Mouse (Mus musculus) lung, embryonic 16.5 days (tissue): ENCODE data around the gene Enah. TPM values are rescaled to one million over a fixed set of nuclear protein-coding genes. Genes with fewer than 3 reads are reported as not detected.
A peak's percentile ranks its signal among the peaks of the same experiment; 100 is the strongest.

Source experiments
- ATAC-seq: fragments of 200-750 bp; cut with Nextera tagmentation; 2 replicates; pipeline ENCODE4 v1.8.0; 2017; ENCODE audit warnings: low read depth, mild to moderate bottlenecking, moderate library complexity
- H3K27ac ChIP-seq: fragments of 300-500 bp; sonication (generic); 2 replicates; pipeline ENCODE4 v1.5.1; 2014; ENCODE audit warnings: mild to moderate bottlenecking, control low read depth, low read length
- H3K27me3 ChIP-seq: fragments of 300-500 bp; sonication (generic); 2 replicates; pipeline ENCODE4 v1.6.1; 2014; ENCODE audit warnings: low read depth, low read length, mixed read lengths; ENCODE audit not compliant: control insufficient read depth, insufficient read depth
- H3K36me3 ChIP-seq: fragments of 300-500 bp; sonication (generic); 2 replicates; pipeline ENCODE4 v1.6.1; 2014; ENCODE audit warnings: low read length; ENCODE audit not compliant: control insufficient read depth, insufficient read depth
- H3K4me1 ChIP-seq: fragments of 300-500 bp; sonication (generic); replicated peaks from 2 replicates; pipeline ENCODE4 v1.6.1; 2014; ENCODE audit warnings: low read length, mixed read lengths; ENCODE audit not compliant: control insufficient read depth, insufficient read depth
- H3K4me2 ChIP-seq: fragments of 300-500 bp; sonication (generic); 2 replicates; pipeline ENCODE4 v1.6.1; 2014; ENCODE audit warnings: low read depth, low read length, control low read depth
- H3K4me3 ChIP-seq: fragments of 300-500 bp; sonication (generic); 2 replicates; pipeline ENCODE4 v1.5.1; 2014; ENCODE audit warnings: mild to moderate bottlenecking, low read length, control low read depth
- H3K9ac ChIP-seq: fragments of 300-500 bp; sonication (generic); 2 replicates; pipeline ENCODE4 v1.6.1; 2014; ENCODE audit warnings: low read length, control low read depth
- H3K9me3 ChIP-seq: fragments of 300-500 bp; sonication (generic); 2 replicates; pipeline ENCODE4 v1.6.1; 2016; ENCODE audit warnings: low read length; ENCODE audit not compliant: control insufficient read depth
- WGBS: fragments of 180-500 bp; shearing (Covaris S2); extraction: QIAGEN DNeasy Blood & Tissue Kit; methylation state at CpG from one replicate; pipeline ENCODE4 v1.1.7; 2014; 5-methylcytosine and 5-hydroxymethylcytosine counted together
- polyA plus RNA-seq: library from polyadenylated mRNA; unstranded; fragments of >200 nt; fragmentation: Nextera tagmentation; extraction: Ambion mirVana; gene quantifications from 2 replicates; pipeline ENCODE4 v1.2.1, GENCODE M21; 2015

The Enah gene
- polyA plus RNA-seq, 1 experiment from 2014 or later, result 10.3 TPM

DNA sequence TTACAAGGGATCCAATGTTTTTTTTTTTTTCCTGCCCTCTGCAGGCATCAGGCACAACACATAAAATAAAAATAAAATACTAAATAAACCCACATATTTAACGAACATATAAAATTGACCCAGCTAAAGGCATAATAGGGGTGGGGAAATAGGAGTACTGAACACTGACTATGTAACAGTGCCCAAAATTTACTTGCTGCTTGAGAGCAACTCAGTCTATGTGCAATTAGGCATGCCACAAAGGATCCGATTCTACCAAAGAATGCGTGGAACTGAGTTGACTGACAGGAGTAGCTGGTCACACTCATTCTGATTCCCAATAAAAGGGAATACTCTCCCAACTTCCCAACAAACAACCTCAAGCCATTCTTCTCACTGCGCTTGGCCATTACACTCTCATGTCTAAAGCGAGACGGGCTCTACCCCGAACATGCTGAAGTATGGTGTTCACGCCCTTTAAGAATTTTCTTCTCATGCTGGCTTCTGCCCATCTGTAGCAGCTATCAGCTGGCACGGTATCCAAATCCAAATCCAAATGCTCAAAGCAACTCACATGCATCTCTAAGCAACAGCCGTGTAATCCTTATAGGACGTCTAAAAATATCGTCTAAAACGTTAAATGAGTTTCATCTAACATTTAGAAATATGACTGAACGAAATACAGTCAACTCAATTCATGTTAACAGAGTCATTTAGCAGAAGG is 39.6 kb downstream of the Enah start:
- no peak overlapping the region for H3K9ac ChIP-seq
- no peaks in the 10 kb centered on the region for H3K36me3 ChIP-seq
- H3K27me3 ChIP-seq, result no peaks in the 10 kb centered on the region
- H3K9me3 ChIP-seq, result no peaks in the 10 kb centered on the region
- H3K4me3 ChIP-seq, result no peak overlapping the region
- peaks cover 3% of the 10 kb centered on the region; the same call in 1 of the 2 replicates for H3K4me1 ChIP-seq
- H3K4me2 ChIP-seq, result no peak overlapping the region
- no peak overlapping the region for H3K27ac ChIP-seq
- no peak for ATAC-seq
- 88% methylated on average over 14 of the region's 14 CpGs for WGBS

DNA sequence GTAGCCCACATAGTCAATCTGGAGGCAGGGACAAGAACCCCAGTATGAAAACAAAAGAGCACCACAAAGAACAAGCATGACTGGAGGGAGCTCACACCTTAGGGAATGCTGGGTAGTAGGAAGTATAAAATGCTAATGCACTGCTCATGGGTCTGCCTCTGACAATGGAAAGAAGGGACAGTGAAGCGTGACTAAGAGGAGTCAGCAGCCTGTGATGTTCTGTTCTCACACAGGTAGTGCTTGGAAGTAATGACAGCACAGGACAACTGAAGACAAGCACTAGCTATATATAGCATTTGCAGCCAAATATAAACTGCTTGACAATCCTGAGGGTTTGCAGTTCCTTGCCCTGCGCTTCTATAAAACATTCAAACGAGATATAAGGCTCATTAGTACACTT is 44.3 kb downstream of the Enah start:
- H3K9me3 ChIP-seq, result no peaks in the 10 kb centered on the region
- no peak overlapping the region for H3K9ac ChIP-seq
- H3K4me2 ChIP-seq, result no peak overlapping the region
- peak; percentile 59 for ATAC-seq
- no peak overlapping the region for H3K4me3 ChIP-seq
- WGBS, result 72% methylated on average over 3 of the region's 3 CpGs
- H3K36me3 ChIP-seq, result no peaks in the 10 kb centered on the region
- peak overlapping the region; percentile 70 for H3K27ac ChIP-seq
- peaks cover 11% of the 10 kb centered on the region for H3K4me1 ChIP-seq
- H3K27me3 ChIP-seq, result no peaks in the 10 kb centered on the region

DNA sequence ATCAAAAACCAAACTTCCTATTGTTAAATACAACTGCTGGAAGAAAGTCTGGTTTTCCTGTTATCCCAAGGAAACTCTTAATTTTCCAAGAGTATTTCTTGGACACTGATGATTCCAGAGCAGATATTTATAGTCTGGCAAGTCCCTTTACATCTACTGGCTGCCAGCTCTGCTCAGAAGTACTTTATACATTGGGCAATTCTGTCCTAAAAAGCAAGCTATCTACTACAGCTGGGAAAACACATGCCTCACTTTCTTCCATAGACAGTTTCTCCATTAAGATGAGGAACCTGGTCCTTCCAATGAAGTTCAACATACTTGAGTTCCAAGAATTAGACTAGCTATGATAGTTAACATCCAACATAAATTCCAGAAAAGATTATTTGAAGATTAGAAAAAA is 44.9 kb downstream of the Enah start:
- Histone ChIP-seq H3K4me2 (no peak overlapping the region), H3K27ac (no peak overlapping the region; the same call in 1 of the 2 replicates), H3K4me1 (peaks cover 11% of the 10 kb centered on the region)

DNA sequence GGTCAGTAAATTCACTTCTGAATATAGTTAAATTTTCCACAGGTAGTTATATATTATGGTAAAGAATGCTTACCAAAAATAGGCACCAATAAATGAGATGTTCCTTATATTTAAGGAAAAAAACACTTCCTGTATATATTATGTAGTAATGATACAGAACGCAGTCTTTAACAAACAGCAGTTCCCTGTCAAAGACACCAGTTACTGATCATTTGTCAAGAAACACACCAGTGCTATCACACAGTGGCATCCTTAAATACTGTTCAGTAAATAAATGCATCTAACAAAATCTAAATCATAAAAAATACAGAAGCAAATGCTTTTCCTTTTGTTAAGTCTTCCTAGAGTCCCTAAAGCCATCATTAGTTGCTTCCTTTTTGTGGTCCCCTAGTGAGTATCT is 54.5 kb downstream of the Enah start:
- no peak overlapping the region for H3K4me3 ChIP-seq
- ATAC-seq, result peak; percentile 79
- 38% methylated on average over 1 of the region's 1 CpGs for WGBS

More for the DNA sequence above, 44.9 kb downstream of the Enah start:
- Histone ChIP-seq H3K9me3 (no peaks in the 10 kb centered on the region), H3K4me3 (no peak overlapping the region), H3K9ac (no peak overlapping the region), H3K36me3 (no peaks in the 10 kb centered on the region), H3K27me3 (no peaks in the 10 kb centered on the region)
- peak; percentile 91 for ATAC-seq

DNA sequence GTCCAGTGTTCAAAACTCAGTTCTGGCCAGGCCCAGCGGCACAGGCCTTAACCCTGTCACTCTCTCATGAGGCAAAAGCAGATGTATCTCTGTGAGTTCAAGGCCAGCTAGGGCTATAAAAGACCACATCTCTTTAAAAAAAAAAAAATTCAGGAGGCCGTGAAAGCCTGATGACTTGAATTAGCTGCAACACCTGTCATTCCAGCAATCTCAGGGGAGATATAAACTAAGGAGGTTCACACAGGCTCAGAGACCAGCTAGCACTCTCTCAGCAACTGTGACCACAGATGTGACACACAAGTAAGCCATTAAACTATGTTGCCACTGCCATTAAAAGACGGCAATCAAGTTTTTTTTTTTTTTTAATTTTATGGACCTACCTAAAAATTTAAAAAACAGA is 56.0 kb downstream of the Enah start:
- WGBS, result 68% methylated on average over 3 of the region's 3 CpGs
- no peak overlapping the region for H3K4me3 ChIP-seq
- no peaks in the 10 kb centered on the region for H3K27me3 ChIP-seq
- H3K4me2 ChIP-seq, result no peak overlapping the region
- H3K9me3 ChIP-seq, result no peaks in the 10 kb centered on the region
- H3K4me1 ChIP-seq, result peaks cover 9% of the 10 kb centered on the region; the same call in 1 of the 2 replicates
- peak overlapping the region; percentile 61 for H3K27ac ChIP-seq
- no peak overlapping the region for H3K9ac ChIP-seq
- ATAC-seq, result no peak
- H3K36me3 ChIP-seq, result no peaks in the 10 kb centered on the region; the same call in 1 of the 2 replicates

More for the DNA sequence above, 54.5 kb downstream of the Enah start:
- Histone ChIP-seq H3K4me2 (no peak overlapping the region), H3K9me3 (no peaks in the 10 kb centered on the region), H3K9ac (no peak overlapping the region), H3K27ac (0 out of 2 replicates have a peak overlapping the region, but pooled peaks have one; percentile 2), H3K36me3 (no peaks in the 10 kb centered on the region; the same call in 1 of the 2 replicates), H3K27me3 (no peaks in the 10 kb centered on the region), H3K4me1 (peaks cover 9% of the 10 kb centered on the region; the same call in 1 of the 2 replicates)

DNA sequence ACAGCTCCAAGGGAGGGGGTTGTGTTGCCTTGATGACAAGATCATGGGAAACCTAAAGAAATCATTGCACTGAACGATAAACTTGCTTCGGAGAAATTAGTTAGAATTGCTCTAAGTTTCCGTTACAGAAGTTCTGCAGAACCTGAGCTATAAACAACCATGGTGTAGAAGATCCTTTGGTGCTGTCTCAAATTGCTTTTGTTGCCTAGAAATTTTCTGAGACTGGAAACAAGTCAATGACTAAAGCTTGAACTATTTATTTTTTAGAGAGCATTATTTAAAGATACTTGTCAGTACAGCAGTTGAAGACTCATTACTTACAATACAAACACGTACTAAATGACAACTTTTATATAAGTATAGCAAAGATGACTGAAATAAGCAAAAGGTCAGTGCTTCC is 56.4 kb downstream of the Enah start:
- H3K27me3 ChIP-seq, result no peaks in the 10 kb centered on the region
- ATAC-seq, result peak; percentile 59
- no peak overlapping the region for H3K4me3 ChIP-seq
- H3K9ac ChIP-seq, result no peak overlapping the region
- WGBS, result 51% methylated on average over 4 of the region's 4 CpGs
- H3K4me1 ChIP-seq, result peaks cover 9% of the 10 kb centered on the region; the same call in 1 of the 2 replicates
- H3K9me3 ChIP-seq, result no peaks in the 10 kb centered on the region
- H3K27ac ChIP-seq, result peak overlapping the region; percentile 29; the same call in 1 of the 2 replicates
- no peaks in the 10 kb centered on the region; the same call in 1 of the 2 replicates for H3K36me3 ChIP-seq
- no peak overlapping the region for H3K4me2 ChIP-seq

DNA sequence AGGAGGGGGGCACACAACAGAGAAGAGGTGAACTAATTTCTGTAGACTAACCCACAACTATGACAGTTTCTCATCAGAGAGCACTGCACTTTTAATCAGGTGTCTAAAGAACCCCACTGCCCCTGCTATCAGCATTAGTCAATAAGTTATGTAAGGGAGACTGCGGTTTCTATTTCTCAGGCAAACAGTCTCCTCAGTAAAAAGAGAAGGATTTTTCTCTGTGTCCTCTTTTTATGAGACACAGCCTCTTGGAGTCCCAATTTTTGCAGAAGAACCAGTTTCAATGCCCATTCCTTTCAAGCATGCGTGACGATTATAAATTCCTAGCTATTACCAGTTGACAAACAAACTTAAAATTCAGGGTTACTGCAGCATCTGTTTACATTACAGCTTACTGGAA is 59.4 kb downstream of the Enah start:
- Histone ChIP-seq H3K9ac (no peak overlapping the region), H3K4me1 (peaks cover 6% of the 10 kb centered on the region; the same call in 1 of the 2 replicates), H3K27me3 (no peaks in the 10 kb centered on the region), H3K36me3 (peaks cover 3% of the 10 kb centered on the region; the same call in 1 of the 2 replicates), H3K4me2 (no peak overlapping the region), H3K27ac (no peak overlapping the region), H3K9me3 (no peaks in the 10 kb centered on the region), H3K4me3 (no peak overlapping the region)
- WGBS, result 76% methylated on average over 3 of the region's 3 CpGs
- no peak for ATAC-seq

DNA sequence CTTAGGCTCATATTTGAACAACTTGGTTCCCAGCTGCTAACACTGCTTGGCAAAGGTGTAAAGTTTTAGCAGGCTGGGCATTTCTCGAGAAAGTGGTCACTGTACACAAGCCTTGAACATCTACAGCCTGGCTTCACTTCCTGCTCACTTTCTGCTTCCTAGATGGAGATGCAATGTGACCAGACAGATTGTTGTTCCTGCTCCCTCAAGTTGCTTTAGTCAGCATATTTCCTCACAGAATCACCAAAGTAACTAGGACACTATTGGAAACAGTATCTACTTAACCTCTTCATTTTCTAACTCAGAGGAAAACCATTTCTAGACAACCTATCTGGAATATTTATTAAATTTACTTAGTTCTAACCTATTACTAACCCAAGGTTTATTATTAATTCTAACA is 61.4 kb downstream of the Enah start:
- peaks cover 3% of the 10 kb centered on the region; the same call in 1 of the 2 replicates for H3K4me1 ChIP-seq
- 71% methylated on average over 1 of the region's 1 CpGs for WGBS
- no peak overlapping the region for H3K4me3 ChIP-seq
- no peaks in the 10 kb centered on the region for H3K9me3 ChIP-seq
- H3K4me2 ChIP-seq, result no peak overlapping the region
- no peaks in the 10 kb centered on the region for H3K27me3 ChIP-seq
- no peak overlapping the region for H3K27ac ChIP-seq
- peaks cover 3% of the 10 kb centered on the region; the same call in 1 of the 2 replicates for H3K36me3 ChIP-seq
- no peak for ATAC-seq
- H3K9ac ChIP-seq, result no peak overlapping the region

DNA sequence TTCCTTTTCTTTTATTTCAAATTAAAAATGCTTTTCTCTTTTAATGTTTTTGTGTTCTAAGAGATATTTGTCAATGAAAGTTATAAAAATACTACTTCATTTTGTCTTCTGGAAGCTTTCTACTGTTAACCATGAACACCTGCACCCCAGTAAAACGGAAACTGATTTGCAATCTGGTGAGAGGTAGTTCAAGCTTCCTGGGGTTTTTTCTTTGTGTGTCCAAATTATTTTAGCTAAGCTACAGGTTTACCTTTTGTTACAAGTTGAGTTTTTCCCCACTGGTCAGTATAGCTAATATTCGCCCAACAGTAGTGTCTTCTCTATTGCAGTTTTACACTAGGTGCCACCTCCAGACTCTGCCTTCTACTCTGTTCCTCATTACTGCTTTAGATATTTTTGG is 62.1 kb downstream of the Enah start:
- Histone ChIP-seq H3K9ac (no peak overlapping the region), H3K9me3 (no peaks in the 10 kb centered on the region), H3K36me3 (peaks cover 3% of the 10 kb centered on the region; the same call in 1 of the 2 replicates), H3K4me1 (no peaks in the 10 kb centered on the region), H3K4me2 (no peak overlapping the region), H3K27ac (no peak overlapping the region), H3K27me3 (no peaks in the 10 kb centered on the region), H3K4me3 (no peak overlapping the region)
- ATAC-seq, result no peak
- WGBS, result 99% methylated on average over 2 of the region's 2 CpGs
